Mouse (Mus musculus) thymus, adult 2 months (tissue): ENCODE results near the gene Prkce.

Experiments
- CTCF ChIP-seq: fragments of 200-500 bp; IDR thresholded peaks from 2 replicates; pipeline ENCODE4 v1.5.1; 2012; ENCODE audit warnings: mild to moderate bottlenecking, control low read depth, low read length, moderate library complexity, borderline replicate concordance; ENCODE audit not compliant: control insufficient read depth, poor library complexity, insufficient read depth; ENCODE audit errors: extremely low read depth
- POLR2A ChIP-seq: fragments of 200-500 bp; IDR thresholded peaks from 2 replicates; pipeline ENCODE4 v1.6.1; 2012; ENCODE audit warnings: mild to moderate bottlenecking, low read length, control low read depth, moderate library complexity; ENCODE audit not compliant: control insufficient read depth, poor library complexity, insufficient read depth; ENCODE audit errors: extremely low read depth

GRCm38 (mm10) chr17:86422023-86422422 lies 254.4 kb downstream of the Prkce start:
- TF ChIP-seq POLR2A (no peak), CTCF (no peak)
